Mouse (Mus musculus) kidney, adult 2 months (tissue): ENCODE measurements at regions not wholly inside any gene's neighbourhood (a gene's known extent, or its start where the extent isn't known, plus 50 kb on each side); places are given as distances from the start of the nearest gene placed in this dataset.
A peak's percentile ranks its signal among the peaks of the same experiment; 100 is the strongest.

Source experiments
- DNase-seq: peaks from one replicate; pipeline ENCODE4 v3.0.0; 2021
- H3K27ac ChIP-seq: fragments of 200-500 bp; 2 replicates; pipeline ENCODE4 v1.5.1; 2012; ENCODE audit warnings: low read depth, low read length, control low read depth, inconsistent platforms; ENCODE audit not compliant: insufficient read depth
- H3K27me3 ChIP-seq: fragments of 200-500 bp; replicated peaks from 2 replicates; pipeline ENCODE4 v1.6.1; 2012; ENCODE audit warnings: mild to moderate bottlenecking, moderate library complexity, low read length, inconsistent platforms; ENCODE audit not compliant: control insufficient read depth, insufficient read depth
- H3K36me3 ChIP-seq: fragments of 200-500 bp; 2 replicates; pipeline ENCODE4 v1.6.1; 2012; ENCODE audit warnings: mild to moderate bottlenecking, moderate library complexity, low read length, inconsistent platforms; ENCODE audit not compliant: control insufficient read depth, insufficient read depth
- H3K4me1 ChIP-seq: fragments of 200-500 bp; 2 replicates; pipeline ENCODE4 v1.6.1; 2011; ENCODE audit warnings: low read length; ENCODE audit not compliant: control insufficient read depth, insufficient read depth
- H3K4me3 ChIP-seq: fragments of 200-500 bp; 2 replicates; pipeline ENCODE4 v1.5.1; 2011; ENCODE audit warnings: mild to moderate bottlenecking, low read depth, low read length, control low read depth; ENCODE audit not compliant: insufficient read depth
- CTCF ChIP-seq: fragments of 200-500 bp; conservative IDR thresholded peaks from 2 replicates; pipeline ENCODE4 v1.5.1; 2011; ENCODE audit warnings: low read depth, mild to moderate bottlenecking, control low read depth, low read length, moderate library complexity, mixed read lengths; ENCODE audit not compliant: insufficient read depth, insufficient read length
- POLR2A ChIP-seq: fragments of 200-500 bp; IDR thresholded peaks from one replicate; pipeline ENCODE4 v1.6.1; 2011; ENCODE audit warnings: low read depth, low read length, control low read depth
- WGBS: fragments of 180-500 bp; shearing (Covaris S2); methylation state at CpG from one replicate; pipeline ENCODE4 v1.1.7; 2018; 5-methylcytosine and 5-hydroxymethylcytosine counted together

DNA sequence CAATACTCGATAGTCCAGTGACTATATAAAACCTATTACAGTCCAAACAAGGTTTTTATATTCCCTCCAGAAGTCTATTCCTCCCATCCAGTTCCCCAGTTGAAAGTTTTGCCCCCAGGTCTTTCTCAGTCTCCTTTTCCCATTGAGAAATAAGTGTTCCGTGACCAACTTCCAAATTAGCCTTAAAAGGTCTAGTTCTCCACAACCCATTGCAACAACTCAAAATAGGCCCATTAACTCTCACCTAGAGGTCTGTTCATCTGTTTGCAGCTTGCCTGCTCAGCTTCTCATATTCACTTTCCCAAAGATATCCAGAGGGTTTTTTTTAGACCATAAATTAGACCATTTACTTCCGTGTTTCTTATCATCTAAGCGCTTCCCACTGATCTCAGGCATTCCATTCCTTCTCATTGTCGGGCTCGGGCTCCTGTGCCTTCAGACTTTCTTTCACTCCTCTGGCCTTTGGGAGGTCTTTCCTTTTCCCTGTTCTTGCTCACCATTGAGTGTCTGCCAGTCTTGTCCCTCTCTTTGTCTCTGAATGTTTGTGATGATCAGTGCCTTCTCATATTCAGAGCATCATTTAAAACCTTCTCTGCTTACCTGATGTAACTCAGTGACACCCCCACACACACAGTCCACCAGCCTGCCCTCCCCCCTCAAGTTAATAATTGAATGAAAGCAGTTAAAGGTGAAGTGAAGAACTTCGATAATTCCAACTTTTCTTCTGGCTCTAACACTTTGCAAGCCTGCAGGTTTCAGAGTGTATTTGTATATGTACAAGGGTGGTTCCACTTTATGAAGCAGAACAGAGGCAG, 97.5 kb upstream of the Lpp start:
- H3K4me3 ChIP-seq, result no peak overlapping the region
- peaks cover 10% of the 10 kb centered on the region for H3K4me1 ChIP-seq
- H3K27me3 ChIP-seq, result no peaks in the 10 kb centered on the region
- peak overlapping the region; percentile 83 for H3K27ac ChIP-seq
- WGBS, result 38% methylated on average over 7 of the region's 7 CpGs
- DNase-seq, result peak; percentile 54
- no peaks in the 10 kb centered on the region for H3K36me3 ChIP-seq
- TF ChIP-seq POLR2A, result no peak
- TF ChIP-seq CTCF, result no peak

DNA sequence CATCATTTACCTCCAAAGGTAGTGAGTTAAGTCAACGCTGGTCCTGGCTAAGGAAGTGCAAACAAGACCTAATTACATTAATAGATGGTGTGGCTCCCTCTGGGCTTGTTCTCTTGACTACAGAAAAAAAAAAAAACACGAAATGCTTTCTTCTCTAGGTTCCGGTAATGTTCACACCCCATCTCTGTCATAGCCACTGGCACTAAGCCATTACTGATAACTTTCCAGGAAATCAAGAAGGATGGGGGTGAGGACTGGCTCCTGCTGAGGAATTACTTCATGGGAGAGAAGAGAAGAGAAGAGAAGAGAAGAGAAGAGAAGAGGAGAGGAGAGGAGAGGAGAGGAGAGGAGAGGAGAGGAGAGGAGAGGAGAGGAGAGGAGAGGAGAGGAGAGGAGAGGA, 109.1 kb upstream of the Lpp start:
- Histone ChIP-seq H3K27ac (no peak overlapping the region), H3K27me3 (no peaks in the 10 kb centered on the region), H3K4me1 (no peaks in the 10 kb centered on the region), H3K36me3 (no peaks in the 10 kb centered on the region), H3K4me3 (no peak overlapping the region)
- TF ChIP-seq POLR2A, result no peak
- no peak for TF ChIP-seq CTCF
- DNase-seq, result peak; percentile 10
- 46% methylated on average over 3 of the region's 3 CpGs for WGBS

GRCm38 (mm10) chr16:24282194-24282683, 111.1 kb upstream of the Lpp start:
- Histone ChIP-seq H3K4me3 (no peak overlapping the region), H3K36me3 (no peaks in the 10 kb centered on the region), H3K27ac (0 out of 2 replicates have a peak overlapping the region, but pooled peaks have one; percentile 47), H3K27me3 (no peaks in the 10 kb centered on the region), H3K4me1 (no peaks in the 10 kb centered on the region)
- DNase-seq, result peak; percentile 80
- TF ChIP-seq POLR2A (no peak), CTCF (peak; percentile 54)
- 31% methylated on average over 6 of the region's 6 CpGs for WGBS

DNA sequence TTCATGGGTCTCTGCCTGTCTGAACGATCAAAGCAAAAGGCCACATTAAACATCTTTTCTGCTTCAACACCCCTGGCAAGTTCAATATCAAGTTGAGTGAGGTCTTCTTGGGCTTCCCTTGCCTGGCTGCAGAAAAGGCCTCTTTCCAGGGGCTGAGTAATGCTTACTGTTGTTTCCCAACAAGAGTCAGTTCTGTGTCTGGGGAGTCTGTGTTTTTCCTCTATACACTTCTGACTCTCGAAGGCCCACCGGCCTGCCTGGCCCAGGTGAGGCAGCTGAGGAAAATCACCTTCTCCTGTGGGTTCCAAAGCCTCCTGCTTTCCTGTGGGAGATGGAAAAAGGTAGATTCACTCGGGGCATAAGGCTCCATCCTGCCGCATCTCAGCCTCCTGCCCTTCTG, 111.7 kb upstream of the Lpp start:
- TF ChIP-seq POLR2A, result no peak
- no peak for TF ChIP-seq CTCF
- Histone ChIP-seq H3K27me3 (no peaks in the 10 kb centered on the region), H3K27ac (no peak overlapping the region), H3K36me3 (no peaks in the 10 kb centered on the region), H3K4me1 (no peaks in the 10 kb centered on the region), H3K4me3 (no peak overlapping the region)
- WGBS, result 69% methylated on average over 5 of the region's 5 CpGs
- no peak for DNase-seq

DNA sequence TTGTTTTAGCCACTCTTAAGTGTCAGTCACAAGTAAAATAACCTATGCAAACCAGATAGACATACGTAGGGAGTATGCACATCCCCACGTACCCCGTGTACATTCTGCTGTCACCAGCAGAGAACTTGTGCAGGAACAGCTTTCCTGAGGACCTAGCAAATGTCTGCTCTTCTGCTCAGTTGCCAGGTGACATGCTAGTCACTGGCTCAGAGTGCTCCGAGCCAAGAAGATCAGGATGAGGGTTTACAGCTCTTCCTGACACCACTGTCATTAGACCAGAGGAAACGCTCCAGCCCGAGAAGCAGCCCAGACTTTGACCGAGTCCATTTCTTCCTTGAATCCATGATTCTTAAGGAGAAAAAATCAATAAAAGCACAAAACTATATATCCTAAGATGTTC, 115.5 kb upstream of the Lpp start:
- TF ChIP-seq POLR2A (no peak), CTCF (no peak)

DNA sequence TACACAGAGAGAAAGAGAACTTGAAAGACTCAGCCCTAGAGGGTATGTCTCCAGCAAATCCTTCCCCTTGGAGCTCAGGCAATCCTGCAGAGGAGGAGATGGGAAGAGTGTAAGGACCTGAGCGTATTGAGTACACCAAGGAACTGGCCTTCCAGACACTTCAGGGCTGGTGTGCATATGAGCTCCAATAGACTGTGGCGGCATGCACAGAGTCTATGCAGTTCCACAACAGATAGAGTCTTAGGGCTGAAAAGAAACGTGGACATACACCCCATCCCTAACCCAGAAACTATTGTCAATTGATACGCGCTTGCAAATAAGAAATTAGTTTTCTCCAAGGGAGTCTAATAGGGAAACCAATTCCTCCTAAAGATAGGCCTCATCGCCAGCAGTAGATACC, 130.6 kb upstream of the Lpp start:
- Histone ChIP-seq H3K27me3 (no peaks in the 10 kb centered on the region), H3K27ac (no peak overlapping the region)
- no peak for DNase-seq

More for the DNA sequence above, 115.5 kb upstream of the Lpp start:
- no peaks in the 10 kb centered on the region for H3K36me3 ChIP-seq
- WGBS, result 79% methylated on average over 7 of the region's 7 CpGs
- H3K27ac ChIP-seq, result no peak overlapping the region
- DNase-seq, result no peak
- no peaks in the 10 kb centered on the region for H3K27me3 ChIP-seq
- H3K4me1 ChIP-seq, result no peaks in the 10 kb centered on the region
- no peak overlapping the region for H3K4me3 ChIP-seq

DNA sequence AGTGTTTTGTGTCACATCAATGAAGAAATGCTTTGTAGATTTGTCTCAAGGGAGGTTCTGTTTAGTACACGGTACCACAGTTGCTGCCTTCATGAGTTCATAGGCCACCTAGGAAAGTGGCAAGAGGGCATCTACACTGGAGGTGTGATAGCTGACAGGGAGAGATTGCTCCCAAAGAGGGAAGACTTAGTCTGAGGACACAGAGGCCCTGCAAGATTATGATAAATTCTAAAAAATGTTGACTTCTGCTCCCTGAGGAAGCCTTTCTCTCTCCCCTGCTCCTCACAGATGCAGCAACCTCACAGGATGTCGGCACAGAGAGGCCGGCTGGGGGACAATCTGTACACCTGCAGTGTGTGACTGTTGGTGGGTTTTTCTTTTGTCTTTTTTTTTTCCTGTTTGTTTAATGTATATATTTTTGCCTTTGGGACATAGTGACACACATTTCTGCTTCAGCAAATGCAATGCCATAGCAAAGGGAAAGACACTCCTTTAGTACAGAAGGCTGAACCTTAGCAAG, 133.5 kb upstream of the Lpp start:
- no peak for TF ChIP-seq POLR2A
- no peak for TF ChIP-seq CTCF
- Histone ChIP-seq H3K4me1 (no peaks in the 10 kb centered on the region; the same call in 1 of the 2 replicates), H3K36me3 (no peaks in the 10 kb centered on the region), H3K4me3 (no peak overlapping the region), H3K27me3 (no peaks in the 10 kb centered on the region), H3K27ac (no peak overlapping the region)
- WGBS, result 80% methylated on average over 3 of the region's 3 CpGs
- DNase-seq, result no peak

More for the DNA sequence above, 130.6 kb upstream of the Lpp start:
- H3K4me1 ChIP-seq, result no peaks in the 10 kb centered on the region
- 95% methylated on average over 6 of the region's 6 CpGs for WGBS
- TF ChIP-seq CTCF (no peak), POLR2A (no peak)
- H3K4me3 ChIP-seq, result no peak overlapping the region
- H3K36me3 ChIP-seq, result no peaks in the 10 kb centered on the region
